Mouse (Mus musculus): Measurements from ENCODE around the gene Pfn2.

DNA sequence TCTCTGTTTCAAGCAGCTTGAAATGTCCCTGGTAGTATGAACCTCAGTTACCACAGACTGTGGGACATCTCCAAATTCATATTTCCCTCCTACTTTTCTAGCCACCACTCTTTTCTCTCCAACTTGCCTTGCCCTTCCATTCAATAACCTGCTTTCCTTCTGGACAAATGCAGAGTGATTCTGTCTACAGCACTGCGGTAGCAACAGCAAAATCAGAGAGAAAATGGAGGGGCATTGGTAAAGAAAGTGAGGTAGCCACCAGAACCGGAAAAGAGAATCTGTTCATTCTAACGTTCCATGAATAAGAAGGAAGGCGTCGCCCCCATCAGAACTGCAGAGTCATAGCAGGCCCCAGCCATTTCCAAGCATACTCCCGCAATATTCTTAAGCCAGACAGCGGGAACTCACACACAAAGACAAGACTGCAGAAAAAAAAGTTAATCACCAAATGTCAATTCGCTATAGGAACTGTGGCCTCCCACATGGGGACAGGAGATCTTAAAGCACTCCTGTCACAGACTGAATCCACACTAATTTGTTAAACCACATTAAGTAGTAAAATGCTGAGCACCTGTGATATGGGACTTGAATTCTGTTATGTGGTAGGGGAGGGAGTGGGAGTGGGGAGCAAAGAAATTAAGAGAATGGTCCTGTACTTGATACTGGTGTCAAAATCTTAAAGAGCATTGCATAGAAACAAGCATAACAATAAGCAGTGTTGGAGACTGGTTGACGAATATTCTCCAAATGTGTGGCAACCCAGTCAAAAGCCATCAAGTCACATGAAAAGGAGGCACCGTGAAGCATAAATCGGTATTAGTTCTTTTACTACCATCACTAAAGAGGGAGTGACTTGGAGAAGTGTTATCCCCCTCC, 1.9 kb downstream of the Pfn2 start:
- TF ChIP-seq CTCF (IDR thresholded peaks at IDR 0.05; ENCODE audit: low read depth) (peak; percentile 35), EP300 (optimal IDR thresholded peaks at IDR 0.05) (no peak)
